Mouse (Mus musculus): ENCODE results near the gene Cdk15. TPM values are rescaled to one million over a fixed set of nuclear protein-coding genes. Genes with fewer than 3 reads are reported as not detected.
A peak's percentile ranks its signal among the peaks of the same experiment; 100 is the strongest.

Gene Cdk15
- total and polyA plus RNA-seq, 2 experiments from 2014 or later: 0.14 to 1.0 TPM

- TF ChIP-seq CTCF (IDR thresholded peaks at IDR 0.05; ENCODE audit: low read depth): no peak
- Histone ChIP-seq H3K36me3 (ENCODE audit: insufficient read depth) (peaks cover 5% of the 10 kb centered on the region; the same call in 1 of the 2 replicates), H3K4me3 (ENCODE audit: low read depth, low read length) (no peak overlapping the region), H3K4me2 (ENCODE audit: low read depth) (no peak overlapping the region), H3K9ac (no peak overlapping the region), H3K27me3 (ENCODE audit: insufficient read depth, low read length) (no peaks in the 10 kb centered on the region), H3K27ac (ENCODE audit: low read depth, low read length) (no peak overlapping the region), H3K9me3 (ENCODE audit: low read length) (no peaks in the 10 kb centered on the region), H3K4me1 (ENCODE audit: insufficient read depth) (no peaks in the 10 kb centered on the region)
- no peak for DNase-seq
- 86% methylated on average over 2 of the region's 2 CpGs for WGBS
- ATAC-seq: no peak
Measured at GRCm38 (mm10) chr1:59221591-59221990, 35.1 kb upstream of the Cdk15 start.

GRCm38 (mm10) chr1:59222101-59222825 is 34.4 kb upstream of the Cdk15 start:
- Histone ChIP-seq H3K27ac (ENCODE audit: low read depth, low read length) (no peak overlapping the region), H3K27me3 (ENCODE audit: insufficient read depth, low read length) (no peaks in the 10 kb centered on the region), H3K4me3 (ENCODE audit: low read depth, low read length) (no peak overlapping the region), H3K9ac (no peak overlapping the region), H3K9me3 (ENCODE audit: low read length) (no peaks in the 10 kb centered on the region), H3K36me3 (ENCODE audit: insufficient read depth) (peaks cover 5% of the 10 kb centered on the region; the same call in 1 of the 2 replicates), H3K4me1 (ENCODE audit: insufficient read depth) (no peaks in the 10 kb centered on the region), H3K4me2 (ENCODE audit: low read depth) (no peak overlapping the region)
- WGBS: 84% methylated on average over 7 of the region's 7 CpGs
- peak; percentile 28 for DNase-seq
- TF ChIP-seq CTCF (IDR thresholded peaks at IDR 0.05; ENCODE audit: low read depth): no peak
- no peak; the same call in 1 of the 2 replicates for ATAC-seq

- ATAC-seq (no peak), DNase-seq (no peak)
- H3K4me1 ChIP-seq (ENCODE audit: insufficient read depth): no peaks in the 10 kb centered on the region
- no peak overlapping the region for H3K27ac ChIP-seq (ENCODE audit: low read depth, low read length)
- H3K4me3 ChIP-seq (ENCODE audit: low read depth, low read length): no peak overlapping the region
- no peak overlapping the region for H3K4me2 ChIP-seq (ENCODE audit: low read depth)
- 86% methylated on average over 7 of the region's 7 CpGs for WGBS
- no peaks in the 10 kb centered on the region for H3K36me3 ChIP-seq (ENCODE audit: insufficient read depth)
- H3K9me3 ChIP-seq (ENCODE audit: low read length): no peaks in the 10 kb centered on the region
- H3K27me3 ChIP-seq (ENCODE audit: insufficient read depth, low read length): no peaks in the 10 kb centered on the region
- H3K9ac ChIP-seq: no peak overlapping the region
- TF ChIP-seq CTCF (IDR thresholded peaks at IDR 0.05; ENCODE audit: low read depth): no peak
Measured at GRCm38 (mm10) chr1:59228552-59228951, 28.2 kb upstream of the Cdk15 start.

- Histone ChIP-seq H3K9ac (no peak overlapping the region), H3K36me3 (ENCODE audit: insufficient read depth) (no peaks in the 10 kb centered on the region), H3K9me3 (ENCODE audit: low read length) (no peaks in the 10 kb centered on the region), H3K27ac (ENCODE audit: low read depth, low read length) (no peak overlapping the region), H3K4me3 (ENCODE audit: low read depth, low read length) (no peak overlapping the region), H3K4me1 (ENCODE audit: insufficient read depth) (no peaks in the 10 kb centered on the region), H3K4me2 (ENCODE audit: low read depth) (no peak overlapping the region), H3K27me3 (ENCODE audit: insufficient read depth, low read length) (no peaks in the 10 kb centered on the region)
- ATAC-seq (no peak), DNase-seq (no peak)
- TF ChIP-seq CTCF (IDR thresholded peaks at IDR 0.05; ENCODE audit: low read depth): no peak
- WGBS: 32% methylated on average over 4 of the region's 4 CpGs
Measured at GRCm38 (mm10) chr1:59229187-59229586, 27.5 kb upstream of the Cdk15 start.

GRCm38 (mm10) chr1:59236856-59237441 is 19.8 kb upstream of the Cdk15 start, which contains the start of gene Als2:
TSS of gene Als2 (minus strand) at chr1:59237231.
- WGBS: under 1% methylated on average over 52 of the region's 58 CpGs
- peak; percentile 98 for ATAC-seq
- Histone ChIP-seq H3K9me3 (ENCODE audit: low read length) (no peaks in the 10 kb centered on the region), H3K4me3 (ENCODE audit: low read depth, low read length) (peak within 1 kb of the TSS; percentile 68), H3K4me1 (ENCODE audit: insufficient read depth) (0 out of 2 replicates have a peak, but pooled peaks cover 6% of the 10 kb centered on the region), H3K9ac (peak within 1 kb of the TSS; percentile 81), H3K27ac (ENCODE audit: low read depth, low read length) (peak within 1 kb of the TSS; percentile 69), H3K36me3 (ENCODE audit: insufficient read depth) (no peaks in the 10 kb centered on the region), H3K4me2 (ENCODE audit: low read depth) (peak within 1 kb of the TSS; percentile 60), H3K27me3 (ENCODE audit: insufficient read depth, low read length) (no peaks in the 10 kb centered on the region)
- peak; percentile 98 for DNase-seq
- no peak for TF ChIP-seq CTCF (IDR thresholded peaks at IDR 0.05; ENCODE audit: low read depth)

- Histone ChIP-seq H3K27me3 (ENCODE audit: insufficient read depth, low read length) (no peaks in the 10 kb centered on the region), H3K4me1 (ENCODE audit: insufficient read depth) (0 out of 2 replicates have a peak, but pooled peaks cover 6% of the 10 kb centered on the region), H3K4me3 (ENCODE audit: low read depth, low read length) (peak overlapping the region; percentile 68), H3K36me3 (ENCODE audit: insufficient read depth) (no peaks in the 10 kb centered on the region), H3K4me2 (ENCODE audit: low read depth) (peak overlapping the region; percentile 60), H3K9ac (peak overlapping the region; percentile 81), H3K27ac (ENCODE audit: low read depth, low read length) (peak overlapping the region; percentile 4; the same call in 1 of the 2 replicates), H3K9me3 (ENCODE audit: low read length) (no peaks in the 10 kb centered on the region)
- DNase-seq: no peak
- TF ChIP-seq CTCF (IDR thresholded peaks at IDR 0.05; ENCODE audit: low read depth): peak; percentile 68
- WGBS: under 1% methylated on average over 19 of the region's 19 CpGs
- peak; percentile 14 for ATAC-seq
Measured at GRCm38 (mm10) chr1:59237614-59238211, 19.0 kb upstream of the Cdk15 start.

GRCm38 (mm10) chr1:59243770-59244169 is 12.9 kb upstream of the Cdk15 start:
- no peak overlapping the region for H3K27ac ChIP-seq (ENCODE audit: low read depth, low read length)
- ATAC-seq (no peak), DNase-seq (no peak)
- H3K36me3 ChIP-seq (ENCODE audit: insufficient read depth): no peaks in the 10 kb centered on the region
- no peak overlapping the region for H3K4me3 ChIP-seq (ENCODE audit: low read depth, low read length)
- 65% methylated on average over 2 of the region's 2 CpGs for WGBS
- no peaks in the 10 kb centered on the region for H3K27me3 ChIP-seq (ENCODE audit: insufficient read depth, low read length)
- no peak overlapping the region for H3K9ac ChIP-seq
- H3K4me1 ChIP-seq (ENCODE audit: insufficient read depth): no peaks in the 10 kb centered on the region
- no peaks in the 10 kb centered on the region for H3K9me3 ChIP-seq (ENCODE audit: low read length)
- H3K4me2 ChIP-seq (ENCODE audit: low read depth): no peak overlapping the region
- TF ChIP-seq CTCF (IDR thresholded peaks at IDR 0.05; ENCODE audit: low read depth): no peak
